Mouse (Mus musculus) inflammation-experienced regulatory T-cells, adult 6 months (primary cell): ENCODE measurements around the gene S100a9. TPM values are rescaled to one million over a fixed set of nuclear protein-coding genes. Genes with fewer than 3 reads are reported as not detected.

Source experiments
- polyA plus RNA-seq, 3 experiments: library from polyadenylated mRNA; unstranded; fragments of 100-300 nt; shearing (Covaris generic); gene quantifications; one replicate each; pipeline ENCODE4 v1.2.1; 2017

The S100a9 gene
- polyA plus RNA-seq, 3 experiments from 2014 or later, result 0.70 to 3.0 TPM; not detected in 1

Other genes with a start within 250 kb of the S100a9 start
- gene Npr1, start 229.9 kb downstream of the S100a9 start, polyA plus RNA-seq, result not detected
- 100 to 1,000 TPM; 107 to 118 (median 118) TPM for gene Ilf2, start 219.6 kb downstream of the S100a9 start, polyA plus RNA-seq
- gene Snapin, start 204.7 kb downstream of the S100a9 start, polyA plus RNA-seq, result 10 to 100 TPM; 53.6 to 73.0 (median 71.1) TPM
- gene Chtop, start 186.2 kb downstream of the S100a9 start, polyA plus RNA-seq, result 10 to 100 TPM; 49.4 to 62.9 (median 62.1) TPM
- 1 to 10 TPM; 2.6 to 7.6 (median 5.1) TPM for gene S100a1, start 181.3 kb downstream of the S100a9 start, polyA plus RNA-seq
- 100 to 1,000 TPM; 188 to 341 (median 192) TPM for gene S100a13, start 181.3 kb downstream of the S100a9 start, polyA plus RNA-seq
- under 1 TPM in 1 of 3 experiments, not detected in 2; 0.40 TPM for gene S100a14, start 168.9 kb downstream of the S100a9 start, polyA plus RNA-seq
- gene S100a16, start 158.5 kb downstream of the S100a9 start, polyA plus RNA-seq, result not detected
- gene S100a3, start 135.1 kb downstream of the S100a9 start, polyA plus RNA-seq, result 1 to 10 TPM; 1.4 to 4.9 (median 2.4) TPM
- 1 to 10 TPM in 1 of 3 experiments, not detected in 2; 2.6 TPM for gene S100a2, start 105.5 kb downstream of the S100a9 start, polyA plus RNA-seq
- not detected for gene Gm42674, start 93.8 kb downstream of the S100a9 start, polyA plus RNA-seq
- gene S100a4, start 92.0 kb downstream of the S100a9 start, polyA plus RNA-seq, result 100 to 1,000 TPM in 1 of 3 experiments, 10 to 100 TPM in 2; 65.2 to 589 (median 72.0) TPM
- gene S100a5, start 87.2 kb downstream of the S100a9 start, polyA plus RNA-seq, result not detected
- gene S100a6, start 82.8 kb downstream of the S100a9 start, polyA plus RNA-seq, result 1,000 to 10,000 TPM in 1 of 3 experiments, 100 to 1,000 TPM in 2; 212 to 1,342 (median 247) TPM
- not detected for gene S100a7a, start 41.7 kb downstream of the S100a9 start, polyA plus RNA-seq
- gene S100a8, start 26.7 kb downstream of the S100a9 start, polyA plus RNA-seq, result 1 to 10 TPM in 1 of 3 experiments, not detected in 2; 7.4 TPM
- not detected for gene Pglyrp4, start 31.2 kb upstream of the S100a9 start, polyA plus RNA-seq
- gene Gm5849, start 82.2 kb upstream of the S100a9 start, polyA plus RNA-seq, result not detected